Mouse (Mus musculus) urinary bladder, postnatal 4 days (tissue): ENCODE results near the gene Trim26.
"Not testable (repeated sequence)": the region's sequence is repeated elsewhere in the genome, so short reads cannot be mapped to it uniquely, and the experiment has no call there.

ENCODE experiments used
- DNase-seq, 2 experiments: peaks; one replicate each; pipeline ENCODE4 v3.0.0; 2021 to 2022; ENCODE audit warnings: low spot score in 2 of 2

Gene Trim26

GRCm38 (mm10) chr17:36836874-36837647 lies at the start of gene Trim26:
Gene Trim26 (plus strand): TSS chr17:36837134.
- peak; percentile 97 for DNase-seq

DNA sequence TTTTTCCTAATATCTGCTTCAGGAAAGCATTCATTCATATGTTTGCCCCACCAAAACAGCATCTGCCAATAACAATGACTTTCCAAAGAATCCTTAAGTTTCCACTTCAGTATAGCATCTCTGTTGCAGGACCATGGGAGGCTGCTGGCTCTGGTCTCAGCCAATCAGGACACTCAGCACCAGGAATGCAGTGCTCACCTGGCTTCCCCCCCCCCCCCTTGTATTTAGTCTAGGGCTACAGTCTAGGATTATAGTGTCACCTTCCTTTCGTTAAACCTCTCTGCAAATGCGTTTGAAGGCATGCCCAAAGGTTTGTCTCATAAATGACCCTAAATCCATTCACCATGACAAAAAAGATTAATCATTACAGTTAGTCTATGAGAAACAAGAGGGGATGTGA lies 48.6 kb upstream of the Trim26 start:
- DNase-seq = no peak

- DNase-seq = peak in 1 of 2 experiments; percentile 29
These were observed 48.1 kb upstream of the Trim26 start for GRCm38 (mm10) chr17:36788801-36789200.

DNA sequence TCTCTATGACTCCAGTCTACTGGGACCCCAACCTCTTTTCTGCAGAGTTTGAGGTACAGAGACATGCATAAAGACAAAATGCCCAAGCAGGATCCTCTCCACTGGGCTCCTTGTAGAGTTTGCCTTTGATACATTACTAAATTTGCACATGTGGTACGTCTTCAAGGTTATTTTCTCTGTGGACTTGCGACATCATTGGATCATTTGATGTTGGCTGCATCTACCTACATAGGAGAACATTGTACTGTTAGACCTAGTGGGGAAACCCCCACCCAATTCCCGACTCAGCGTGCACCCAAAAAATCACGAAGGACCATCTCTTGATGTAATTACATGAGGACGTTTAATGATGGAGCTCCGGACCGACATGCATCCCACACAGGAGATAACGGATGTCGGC lies 37.4 kb upstream of the Trim26 start:
- DNase-seq = no peak

GRCm38 (mm10) chr17:36799921-36800462 lies 36.9 kb upstream of the Trim26 start:
- DNase-seq = not testable (repeated sequence)

GRCm38 (mm10) chr17:36811871-36812270 lies 25.1 kb upstream of the Trim26 start, which contains the start of gene H2-M10.6:
Gene H2-M10.6 (plus strand): TSS chr17:36812171.
- DNase-seq = no peak

DNA sequence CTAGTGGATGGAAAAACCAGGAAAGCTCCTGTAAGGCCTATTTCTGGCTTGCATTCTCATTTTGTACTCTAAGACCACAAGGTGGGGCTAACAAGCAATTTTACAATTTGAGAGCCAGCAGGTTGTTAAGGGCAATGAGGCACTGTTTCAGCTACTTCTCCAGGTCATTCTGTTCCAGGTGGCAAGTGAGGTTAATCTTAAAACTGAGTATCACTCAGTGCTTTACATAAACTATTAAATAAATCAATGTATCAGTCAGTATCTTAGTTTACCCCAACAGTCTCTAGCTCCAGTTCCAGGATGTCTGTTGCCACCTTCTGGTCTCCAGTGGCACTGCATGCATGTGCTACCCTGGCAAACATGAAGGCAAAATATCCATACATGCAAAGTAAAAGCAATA lies 12.9 kb upstream of the Trim26 start:
- no peak for DNase-seq

DNA sequence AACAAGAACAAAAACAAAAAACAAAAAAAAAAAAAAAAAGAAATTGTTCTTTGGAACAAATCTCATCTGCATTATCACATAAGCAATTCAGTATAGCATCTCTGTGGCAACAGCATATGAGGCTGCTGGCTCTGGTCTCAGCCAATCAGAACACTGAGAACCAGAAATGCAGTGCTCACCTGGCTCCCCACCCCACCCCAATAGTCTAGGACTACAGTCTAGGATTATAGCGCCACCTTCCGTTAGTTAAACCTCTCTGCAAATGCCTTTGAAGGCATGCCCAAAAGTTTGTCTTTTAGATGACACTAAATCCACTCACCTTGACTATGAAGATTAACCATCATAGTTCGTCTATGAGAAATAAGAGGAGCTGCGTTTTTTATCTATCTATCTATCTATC lies 11.4 kb upstream of the Trim26 start:
- no peak for DNase-seq

GRCm38 (mm10) chr17:36826002-36826401 lies 10.9 kb upstream of the Trim26 start:
- DNase-seq = peak; percentile 68 to 86

DNA sequence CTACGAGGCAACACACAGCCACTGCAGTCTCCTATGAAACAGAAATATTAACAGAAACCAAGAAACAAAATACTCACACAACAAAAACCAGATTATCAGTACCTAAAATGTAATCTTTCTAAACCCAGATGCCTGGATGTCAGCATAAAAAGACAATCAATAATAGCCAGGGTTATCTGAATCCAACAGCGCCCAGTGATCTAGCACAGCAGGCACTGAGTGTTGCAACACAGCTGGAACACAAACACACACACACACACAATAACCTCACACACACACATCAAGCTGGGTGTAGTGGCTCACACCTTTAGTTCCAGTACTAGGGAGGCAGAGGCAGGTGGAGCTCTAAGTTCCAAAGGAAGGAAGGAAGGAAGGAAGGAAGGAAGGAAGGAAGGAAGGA lies 8.4 kb upstream of the Trim26 start:
- DNase-seq = no peak

DNA sequence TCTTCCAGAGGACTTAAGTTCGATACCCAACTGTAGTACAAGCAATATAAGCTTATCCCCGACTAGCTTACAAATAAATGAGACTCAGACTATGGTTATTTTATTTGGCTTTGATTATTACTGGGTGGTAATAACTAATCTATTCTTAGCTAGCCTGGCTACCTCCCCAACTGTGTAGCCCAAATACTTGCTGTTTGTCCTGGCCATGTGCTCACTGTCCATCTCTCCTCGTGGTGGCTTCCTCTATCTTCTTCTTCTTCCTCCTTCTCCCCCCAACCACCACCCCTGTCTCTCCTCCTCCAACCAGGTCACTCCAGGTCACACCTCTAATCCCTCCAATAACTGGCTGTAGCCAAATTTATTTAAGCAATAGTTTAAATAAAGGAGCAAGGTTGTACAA lies 6.5 kb upstream of the Trim26 start:
- DNase-seq = no peak

GRCm38 (mm10) chr17:36832694-36833093 lies 4.2 kb upstream of the Trim26 start:
- DNase-seq = no peak

GRCm38 (mm10) chr17:36835591-36836426 lies 1.1 kb upstream of the Trim26 start:
- peak; percentile 45 to 67 for DNase-seq

DNA sequence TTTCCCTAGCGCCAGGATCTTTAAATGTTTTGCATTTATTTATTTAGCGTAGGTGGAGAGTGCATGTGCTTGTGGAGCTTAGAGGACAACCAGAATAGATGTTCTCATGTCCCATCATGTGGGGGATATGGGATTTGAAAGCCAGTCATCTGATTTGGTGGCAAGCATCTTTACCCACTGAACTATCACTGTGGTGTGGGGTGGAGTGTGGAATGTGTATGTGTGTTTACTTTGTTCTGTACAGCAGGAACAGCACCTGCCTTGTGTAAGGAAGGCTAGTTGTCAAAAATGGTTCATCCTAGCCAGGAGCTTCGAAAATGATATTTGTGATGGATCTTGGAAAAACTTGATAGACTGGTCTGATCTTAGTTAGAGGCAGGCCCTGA lies 514 bp upstream of the Trim26 start:
- DNase-seq = no peak

GRCm38 (mm10) chr17:36839001-36839400 lies 2.1 kb downstream of the Trim26 start:
- DNase-seq = no peak

DNA sequence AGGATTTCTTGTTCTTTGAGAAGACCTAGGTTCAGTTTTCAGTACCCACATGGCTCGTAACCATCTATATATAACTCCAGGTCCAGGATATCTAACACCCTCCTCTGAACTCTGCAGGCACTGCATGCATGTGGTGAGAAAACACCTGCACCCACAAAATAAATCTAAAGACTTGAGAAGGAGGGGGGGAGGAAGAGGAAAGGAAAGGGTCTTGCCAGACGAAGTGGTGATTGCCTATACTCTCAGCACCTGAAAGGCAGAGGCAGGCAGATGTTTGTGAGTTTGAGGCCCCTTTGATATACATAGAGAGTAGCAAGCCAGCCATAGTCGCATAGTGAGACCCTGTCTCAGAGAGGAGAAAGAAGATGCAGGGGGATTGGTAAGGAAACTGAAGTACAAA lies 3.0 kb downstream of the Trim26 start:
- no peak for DNase-seq

DNA sequence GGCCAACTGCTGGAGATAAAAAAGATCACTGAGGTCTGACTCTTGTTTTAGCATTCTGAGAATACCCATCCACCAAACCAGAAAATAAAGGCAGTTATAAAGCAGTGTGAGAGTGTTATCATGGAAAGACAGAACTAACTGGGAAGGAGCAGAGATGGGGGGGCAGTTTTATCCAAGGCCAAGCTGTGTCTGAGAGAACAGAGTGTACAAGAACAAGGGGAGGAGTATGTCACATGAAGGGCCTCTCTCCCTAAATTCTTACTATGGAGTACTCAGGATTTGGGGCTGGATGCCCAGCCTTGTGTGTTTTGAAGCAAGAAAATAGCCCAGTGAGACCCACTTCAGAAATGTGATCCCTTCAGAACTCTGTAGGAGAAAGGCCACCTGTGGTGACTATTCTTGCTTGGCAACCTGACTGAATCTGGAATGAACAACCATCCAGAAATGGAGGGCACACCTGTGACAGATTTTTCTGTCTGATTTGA lies 4.1 kb downstream of the Trim26 start:
- DNase-seq = no peak

GRCm38 (mm10) chr17:36843696-36844095 lies 6.8 kb downstream of the Trim26 start:
- DNase-seq = no peak

DNA sequence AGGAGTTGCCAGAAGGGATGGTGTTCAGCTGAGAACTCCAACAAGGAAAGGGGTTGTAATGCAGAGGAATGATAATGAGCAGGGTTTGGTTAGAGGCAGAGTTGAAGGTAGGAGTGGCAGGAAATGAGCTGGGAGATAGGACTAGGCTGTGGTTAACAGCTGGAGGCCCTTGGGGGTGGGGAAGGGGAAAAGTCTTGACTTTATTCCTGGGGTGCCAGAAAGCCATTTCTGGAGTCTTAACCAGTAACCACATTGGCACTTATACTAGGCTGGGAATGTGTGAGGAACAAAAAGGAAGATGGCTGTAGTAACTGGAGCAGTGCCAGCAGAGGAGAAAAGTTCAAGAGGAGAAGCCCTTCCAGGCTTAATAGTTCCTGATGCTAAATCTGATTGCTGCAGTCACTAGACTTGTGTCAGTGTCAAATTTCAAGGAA lies 7.4 kb downstream of the Trim26 start:
- DNase-seq = no peak

DNA sequence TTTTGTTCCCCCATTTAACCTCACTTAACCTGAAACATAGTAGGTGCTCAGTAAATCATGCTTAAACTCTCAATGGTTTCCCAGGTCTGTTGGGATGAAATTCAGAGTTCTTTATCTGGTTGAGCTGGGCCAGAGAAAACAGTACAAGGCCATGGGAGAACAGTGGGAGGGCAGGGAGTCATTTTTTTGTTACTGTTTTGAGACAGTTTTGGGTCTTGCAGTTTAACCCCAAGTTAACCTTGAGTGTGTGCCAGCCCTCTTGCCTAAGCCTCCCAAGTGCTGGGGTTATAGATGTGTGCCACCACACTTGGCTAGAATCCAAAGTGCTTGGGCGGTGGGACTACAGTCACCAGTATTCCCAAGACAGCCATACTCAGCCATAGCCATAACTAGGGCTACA lies 7.8 kb downstream of the Trim26 start:
- no peak for DNase-seq

GRCm38 (mm10) chr17:36848911-36849310 lies 12.0 kb downstream of the Trim26 start:
- no peak for DNase-seq

DNA sequence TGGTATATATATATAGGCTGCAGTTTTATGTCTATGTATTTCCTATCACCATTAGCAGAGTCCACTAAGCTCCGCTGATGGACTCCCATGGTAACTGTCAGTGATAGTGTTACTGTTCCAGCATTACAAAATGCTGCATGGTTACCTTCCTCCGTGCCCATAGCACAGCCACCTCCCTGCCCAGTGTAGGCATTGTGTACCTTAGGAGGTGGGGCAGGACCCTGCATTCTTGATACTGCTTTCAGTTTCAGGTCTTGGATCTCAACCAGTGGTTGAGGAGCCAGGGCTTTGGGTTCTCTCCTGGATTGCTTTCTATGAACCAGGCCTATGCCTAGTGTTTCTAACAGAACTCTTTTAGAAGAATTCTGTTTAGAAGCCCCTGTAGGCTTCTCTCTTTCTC lies 13.1 kb downstream of the Trim26 start:
- no peak for DNase-seq
